Mouse (Mus musculus): ENCODE results near the gene Prkaca. TPM values are rescaled to one million over a fixed set of nuclear protein-coding genes. Genes with fewer than 3 reads are reported as not detected.
A peak's percentile ranks its signal among the peaks of the same experiment; 100 is the strongest.
"Not testable (repeated sequence)": the region's sequence is repeated elsewhere in the genome, so short reads cannot be mapped to it uniquely, and the experiment has no call there.

The Prkaca gene
- total RNA-seq, 2 experiments from 2014 or later = 353 to 360 TPM

DNA sequence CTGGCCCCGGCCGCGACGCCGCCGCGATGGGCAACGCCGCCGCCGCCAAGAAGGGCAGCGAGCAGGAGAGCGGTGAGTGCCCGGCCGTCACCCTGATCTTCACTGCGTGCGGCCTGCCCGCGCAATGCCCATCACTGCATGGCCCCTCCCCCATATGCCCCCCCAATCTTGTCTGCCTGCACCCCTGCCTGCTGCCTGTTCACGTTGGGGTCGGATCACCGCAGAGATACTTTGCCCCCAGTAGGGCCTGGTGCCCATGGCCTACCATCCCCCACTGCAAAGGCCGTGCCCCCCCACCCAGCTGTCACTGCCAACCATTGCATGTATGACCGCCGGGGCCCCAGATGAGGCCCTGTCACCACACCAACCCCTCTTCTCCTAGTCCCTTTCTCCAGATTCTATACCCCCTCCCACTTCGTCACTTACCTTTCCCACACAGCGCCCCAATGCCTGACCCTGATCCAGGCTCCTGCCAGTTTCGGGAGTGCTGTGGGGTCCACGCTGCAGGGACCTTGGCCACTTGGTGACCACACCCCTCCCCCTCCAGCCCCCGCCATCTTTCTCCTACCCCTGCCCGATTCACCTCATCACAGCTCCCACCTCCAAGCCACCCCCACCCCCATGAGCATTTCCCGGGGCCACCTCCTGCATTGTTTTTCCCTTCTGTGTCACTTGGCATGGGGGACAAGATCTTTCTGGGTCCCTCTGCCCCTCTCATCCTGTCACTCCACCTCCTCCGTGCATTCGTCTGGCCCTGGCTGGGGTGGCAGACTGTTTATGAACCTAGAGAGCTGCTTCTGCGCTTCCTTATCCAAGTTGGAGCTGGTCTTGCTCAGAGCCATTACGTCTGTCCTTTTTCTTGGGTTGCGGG, 603 bp downstream of the Prkaca start:
- intact Hi-C loops (cut with DNase I) = loop anchor here (2.0 kb wide), 1 partner anchor 21 kb away; no protein-coding TSS in a partner anchor
- no peak for DNase-seq (ENCODE audit: low spot score)

DNA sequence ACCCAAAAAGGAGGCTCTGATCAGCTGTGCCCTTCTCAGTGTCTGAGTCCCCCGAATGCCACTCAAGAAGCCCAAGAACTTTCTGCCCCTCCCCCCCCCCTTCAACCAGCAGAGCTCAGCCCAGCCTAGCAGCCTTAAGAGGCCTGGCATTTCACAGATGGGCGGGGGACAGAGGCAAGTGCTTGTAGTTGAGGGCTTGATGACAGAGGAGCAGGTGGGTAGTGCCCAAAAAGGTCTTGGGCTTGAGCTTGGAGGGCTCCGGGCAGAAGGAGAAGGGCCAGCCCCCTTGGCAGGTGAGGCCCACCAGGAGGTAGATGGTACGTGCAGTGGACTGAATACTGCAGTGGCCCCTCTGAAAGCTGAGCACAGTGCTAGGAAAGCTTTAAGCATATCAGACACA, 1.7 kb downstream of the Prkaca start:
- no peak for DNase-seq (ENCODE audit: low spot score)

DNA sequence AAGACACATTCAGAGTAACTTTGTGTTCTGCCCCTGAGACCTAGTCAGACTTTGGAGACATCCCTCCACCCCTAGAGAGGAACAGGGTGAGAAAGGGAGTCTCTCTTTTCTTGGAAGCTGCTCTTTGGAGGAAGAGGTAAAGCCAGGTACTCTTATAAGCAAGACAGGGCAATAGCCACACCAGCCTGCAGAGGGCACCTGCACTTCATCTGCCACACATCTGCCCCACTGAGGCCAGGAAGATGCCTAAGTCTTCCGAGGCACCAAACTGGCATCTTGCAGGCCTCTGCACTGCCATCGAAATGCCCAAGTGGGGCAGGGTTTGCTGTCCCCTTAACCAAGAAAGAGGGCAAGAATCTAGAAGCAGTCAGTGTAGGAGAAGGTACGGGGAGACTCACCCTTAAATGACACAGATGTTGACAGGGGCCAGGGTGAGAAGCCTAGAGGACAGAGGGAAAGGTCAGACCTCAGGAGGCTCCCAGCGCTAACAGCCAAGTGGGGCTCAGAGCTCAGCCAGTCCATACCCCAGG, 3.4 kb downstream of the Prkaca start:
- intact Hi-C loops (cut with DNase I) = no loop called here

More for the DNA sequence above, 1.7 kb downstream of the Prkaca start:
- intact Hi-C loops (cut with DNase I) = loop anchor here (2.0 kb wide), 1 partner anchor 20 kb away; no protein-coding TSS in a partner anchor

DNA sequence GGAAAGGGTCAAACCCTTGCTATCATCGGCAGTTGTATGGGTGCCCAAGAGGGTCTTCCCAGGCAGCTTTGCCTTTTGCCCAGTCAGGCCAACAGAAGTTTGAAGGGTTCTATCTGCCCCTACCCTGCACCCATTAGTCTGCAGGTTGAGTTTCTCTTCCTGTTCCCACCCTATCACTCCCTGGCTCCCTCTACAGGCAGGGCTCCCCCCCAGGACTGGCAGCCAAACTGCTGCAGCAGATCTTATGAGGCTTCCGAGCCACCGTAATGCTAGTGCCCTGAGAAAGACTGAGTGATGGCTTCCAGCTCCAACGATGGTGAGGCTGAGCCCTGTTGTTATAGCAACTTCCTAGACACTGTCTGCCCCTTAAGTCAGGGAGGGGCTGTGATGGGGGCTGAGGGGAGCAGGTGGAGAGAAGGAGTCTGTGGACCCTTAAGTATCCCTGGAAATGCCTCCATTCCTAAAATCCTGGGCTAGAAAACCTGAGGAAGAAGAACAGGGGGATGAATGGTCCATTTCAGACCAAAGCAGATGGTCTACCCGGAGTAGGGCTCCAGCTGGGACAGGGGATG, 4.1 kb downstream of the Prkaca start:
- intact Hi-C loops (cut with DNase I) = no loop called here
- DNase-seq (ENCODE audit: low spot score) = no peak

More for the DNA sequence above, 3.4 kb downstream of the Prkaca start:
- DNase-seq (ENCODE audit: low spot score) = no peak

DNA sequence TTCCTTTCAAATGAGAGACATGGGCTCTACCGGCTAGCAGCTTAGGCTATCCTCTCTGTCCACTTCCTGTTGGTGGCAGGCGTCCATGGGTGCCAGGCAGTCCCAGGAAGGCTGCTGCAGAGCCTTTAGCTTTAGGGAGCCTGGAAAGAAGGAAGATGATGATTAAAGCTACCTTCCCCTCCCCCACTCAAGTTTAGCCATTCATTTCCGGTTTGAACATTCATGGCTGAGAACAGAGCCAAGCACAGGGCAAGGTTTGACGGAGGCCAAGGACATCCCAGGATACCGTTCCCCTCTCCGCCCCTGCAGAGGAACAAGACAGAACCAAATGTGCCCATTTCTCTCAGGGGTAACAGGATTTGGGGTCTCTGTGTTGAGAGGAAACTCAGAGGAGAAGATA, 4.9 kb downstream of the Prkaca start:
- DNase-seq (ENCODE audit: low spot score) = no peak
- intact Hi-C loops (cut with DNase I) = no loop called here

DNA sequence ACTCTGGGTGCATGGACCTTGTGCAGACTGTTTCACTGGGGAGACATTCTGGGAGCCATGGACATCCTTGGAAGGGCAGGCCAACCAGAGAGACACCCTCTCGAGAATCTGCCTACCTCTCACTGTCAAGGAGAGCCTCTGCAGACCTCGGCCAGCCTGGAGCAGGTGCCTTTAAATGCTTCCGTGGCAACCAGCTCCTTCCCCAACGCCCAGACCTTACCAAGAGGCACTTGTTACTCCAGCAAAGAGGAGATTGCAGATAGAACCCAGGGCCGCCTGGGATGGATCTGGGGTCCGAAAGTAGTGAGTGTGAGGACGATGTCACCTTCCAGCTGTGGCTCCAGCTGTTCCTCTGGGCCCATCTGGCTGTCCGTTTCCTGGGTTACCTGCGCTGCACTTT, 5.4 kb downstream of the Prkaca start:
- intact Hi-C loops (cut with DNase I) = no loop called here

DNA sequence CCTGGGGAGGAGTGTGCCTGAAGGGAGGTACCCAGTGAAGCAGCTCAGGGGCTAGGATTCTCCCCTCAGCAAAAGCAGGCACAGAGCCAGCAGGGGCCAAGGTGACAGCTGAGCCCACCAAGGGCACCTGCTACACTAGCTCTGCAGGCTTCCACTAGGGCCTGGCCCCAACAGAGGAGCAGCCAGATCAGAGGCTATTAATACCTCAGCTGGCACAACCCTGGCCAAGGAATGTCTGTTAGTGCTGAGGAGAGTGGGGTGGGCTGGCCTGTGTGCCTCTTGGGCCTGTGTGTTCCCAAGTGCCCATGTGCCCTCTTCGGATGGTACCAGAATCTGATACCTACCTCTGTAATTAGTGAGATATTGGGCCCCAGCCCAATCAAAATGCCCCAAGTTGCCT, 7.5 kb downstream of the Prkaca start:
- DNase-seq (ENCODE audit: low spot score) = no peak
- intact Hi-C loops (cut with DNase I) = no loop called here

More for the DNA sequence above, 5.4 kb downstream of the Prkaca start:
- no peak for DNase-seq (ENCODE audit: low spot score)

DNA sequence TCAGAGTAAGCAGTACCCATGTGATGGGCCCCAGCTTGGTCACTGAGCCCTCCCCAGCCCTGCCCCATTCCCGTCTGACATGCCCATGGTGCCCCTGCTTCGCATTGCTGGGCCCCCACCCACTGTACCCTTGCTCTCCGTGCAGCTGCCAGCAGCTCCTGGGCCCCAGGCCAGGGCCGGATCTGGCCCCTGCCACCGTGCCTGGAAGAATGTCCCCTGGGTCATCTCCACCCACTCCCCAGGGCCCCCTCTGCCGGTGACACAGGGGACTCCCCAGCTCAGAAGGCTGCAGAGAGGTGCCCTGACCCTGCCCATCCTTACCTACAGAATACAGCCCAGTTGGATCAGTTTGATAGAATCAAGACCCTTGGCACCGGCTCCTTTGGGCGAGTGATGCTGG, 8.1 kb downstream of the Prkaca start:
- DNase-seq (ENCODE audit: low spot score) = peak; percentile 64
- intact Hi-C loops (cut with DNase I) = no loop called here

DNA sequence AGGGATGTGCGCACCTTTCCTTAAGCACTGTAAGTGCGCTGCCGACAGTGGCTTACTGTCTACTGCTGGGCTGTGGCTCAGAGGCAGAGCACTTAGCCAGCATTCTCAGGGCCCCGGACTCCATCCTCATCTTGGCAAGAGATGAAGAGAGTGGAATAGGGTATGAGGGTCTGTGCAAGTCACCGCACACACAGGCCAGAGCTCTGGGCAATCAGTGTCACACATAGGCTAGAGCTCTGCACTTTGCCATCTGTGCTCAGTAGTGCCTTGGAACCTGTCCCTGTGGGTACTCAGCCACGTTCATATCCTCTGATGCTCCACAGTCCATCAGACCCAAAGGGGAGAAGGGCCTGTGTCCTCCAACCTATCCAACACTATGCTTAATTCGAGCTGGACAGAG, 8.7 kb downstream of the Prkaca start:
- DNase-seq (ENCODE audit: low spot score) = no peak
- intact Hi-C loops (cut with DNase I) = no loop called here

DNA sequence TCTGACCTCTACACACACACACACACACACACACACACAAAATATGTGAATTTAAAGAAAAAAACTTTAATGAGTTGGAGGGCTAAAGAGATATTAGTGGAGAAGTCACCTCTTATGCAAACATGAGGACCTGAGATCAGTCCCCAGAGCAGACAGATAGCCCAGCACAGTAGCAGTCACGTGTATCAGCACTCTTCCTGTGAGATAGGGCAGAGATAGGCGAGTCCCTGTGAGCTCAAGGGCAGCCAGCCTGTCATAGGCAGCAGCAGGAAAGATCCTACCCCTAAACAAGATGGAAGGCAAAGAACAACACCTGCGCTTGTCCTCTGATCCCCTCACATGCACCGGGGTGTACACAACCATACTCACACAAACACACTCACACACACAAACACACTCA, 9.7 kb downstream of the Prkaca start:
- intact Hi-C loops (cut with DNase I) = no loop called here
- no peak for DNase-seq (ENCODE audit: low spot score)

DNA sequence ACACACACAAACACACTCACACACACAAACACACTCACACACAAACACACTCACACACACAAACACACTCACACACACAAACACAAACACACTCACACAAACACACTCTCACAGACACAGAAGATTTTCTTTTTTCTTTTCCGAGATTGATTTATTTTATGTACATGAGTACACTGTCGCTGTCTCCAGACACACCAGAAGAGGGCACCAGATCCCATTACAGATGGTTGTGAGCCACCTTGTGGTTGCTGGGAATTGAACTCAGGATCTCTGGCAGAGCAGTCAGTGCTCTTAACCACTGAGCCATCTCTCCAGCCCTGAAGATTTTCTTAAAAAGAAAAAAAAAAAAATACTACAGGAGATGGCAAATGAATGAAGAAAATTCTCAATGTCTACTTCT, 10.4 kb downstream of the Prkaca start:
- DNase-seq (ENCODE audit: low spot score); intact Hi-C loops (cut with DNase I): not testable (repeated sequence)

DNA sequence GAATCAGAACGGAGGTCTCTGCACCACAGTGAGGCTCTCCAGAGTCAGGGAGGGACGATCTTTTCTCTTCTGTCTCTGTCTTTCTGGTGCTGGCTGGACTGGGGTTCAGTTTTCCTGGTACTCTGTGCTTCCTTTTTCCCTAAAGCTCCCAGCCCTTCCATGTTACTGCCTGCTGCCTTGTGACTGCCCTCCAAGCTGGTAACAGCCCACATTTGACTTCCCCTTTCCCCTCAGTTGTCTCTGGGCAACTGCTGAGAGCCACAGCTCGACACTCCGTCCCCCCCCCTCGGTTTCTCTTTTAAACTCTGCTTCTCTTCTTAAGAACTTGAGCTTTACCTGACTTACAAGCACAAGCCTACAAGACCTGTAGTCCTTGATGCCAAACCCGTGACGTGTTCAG, 16.4 kb downstream of the Prkaca start:
- no peak for DNase-seq (ENCODE audit: low spot score)
- intact Hi-C loops (cut with DNase I) = no loop called here

DNA sequence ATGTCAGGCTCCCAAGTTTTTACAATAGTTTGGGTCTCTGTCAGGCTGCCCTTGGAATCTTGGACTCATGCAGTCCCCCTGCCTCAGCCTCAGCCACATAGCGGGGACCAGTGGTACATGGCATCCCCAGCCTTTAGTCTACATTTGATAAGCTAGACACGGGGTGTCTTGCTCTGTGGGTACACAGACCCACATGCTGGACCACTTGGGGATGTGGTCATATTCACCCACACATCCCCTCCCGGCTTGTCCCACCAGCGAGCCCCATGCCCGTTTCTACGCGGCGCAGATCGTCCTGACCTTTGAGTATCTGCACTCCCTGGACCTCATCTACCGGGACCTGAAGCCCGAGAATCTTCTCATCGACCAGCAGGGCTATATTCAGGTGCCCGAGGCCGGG, 17.4 kb downstream of the Prkaca start:
- intact Hi-C loops (cut with DNase I) = no loop called here

DNA sequence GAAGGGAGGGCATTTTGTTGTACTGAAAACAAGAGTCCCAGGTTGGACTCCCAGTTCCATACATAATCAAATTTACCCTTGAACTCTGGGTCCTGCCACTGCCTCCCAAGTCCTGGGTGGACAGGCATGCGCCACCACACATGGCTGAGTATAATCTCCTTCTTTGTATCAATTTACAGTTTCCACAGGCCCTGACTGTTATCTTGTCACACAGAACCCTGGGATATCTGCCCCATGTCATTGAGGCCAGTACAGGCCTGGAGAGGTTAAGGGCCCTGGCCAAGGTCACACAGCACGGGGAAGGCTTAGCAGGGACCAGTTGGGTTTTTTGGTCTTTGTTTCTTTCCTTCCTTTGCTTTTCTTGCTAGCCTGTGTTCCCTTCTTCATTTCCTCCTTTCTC, 19.7 kb downstream of the Prkaca start:
- intact Hi-C loops (cut with DNase I) = no loop called here
- DNase-seq (ENCODE audit: low spot score) = no peak

More for the DNA sequence above, 17.4 kb downstream of the Prkaca start:
- DNase-seq (ENCODE audit: low spot score) = no peak

DNA sequence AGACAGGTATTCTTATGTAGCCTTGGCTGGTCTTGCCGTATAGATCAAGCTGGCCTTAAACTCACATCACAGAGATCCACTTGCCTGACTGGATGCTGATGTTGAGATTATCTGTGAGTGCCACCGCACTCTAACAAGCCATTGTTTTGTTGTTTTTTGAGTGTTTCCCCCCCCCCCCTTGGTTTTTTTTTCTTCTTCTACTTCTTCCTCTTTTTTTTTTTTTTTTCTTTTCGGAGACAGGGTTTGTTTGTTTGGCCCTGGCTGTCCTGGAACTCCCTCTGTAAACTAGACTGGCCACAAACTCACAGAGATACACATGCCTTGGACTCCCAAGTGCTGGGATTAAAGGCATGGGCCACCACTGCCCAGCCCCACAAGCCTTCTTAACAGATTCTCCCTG, 21.2 kb downstream of the Prkaca start:
- intact Hi-C loops (cut with DNase I) = loop anchor here (2.0 kb wide), 1 partner anchor 19 kb away; no protein-coding TSS in a partner anchor
- DNase-seq (ENCODE audit: low spot score) = no peak

DNA sequence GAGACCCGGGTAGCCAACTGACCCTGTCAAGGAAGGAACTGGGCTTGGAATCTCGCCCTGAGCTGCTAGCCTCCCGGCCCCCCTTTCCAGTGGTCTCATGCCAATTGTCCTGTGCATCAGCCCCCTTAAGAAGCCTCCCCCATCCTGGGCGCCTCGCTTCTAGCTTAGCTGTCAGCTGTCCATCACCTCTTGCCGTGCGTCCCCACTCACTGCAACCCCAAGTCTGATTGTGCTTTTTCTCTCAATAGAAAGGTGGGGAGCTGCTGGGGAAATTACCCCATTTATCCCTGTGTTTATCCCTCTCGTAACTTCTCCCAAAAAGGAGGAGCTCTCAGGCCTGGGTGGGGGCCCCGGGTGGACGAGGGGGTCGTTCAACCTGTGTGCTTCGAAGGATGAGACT, 23.2 kb downstream of the Prkaca start:
- intact Hi-C loops (cut with DNase I) = loop anchor here (2.0 kb wide), 1 partner anchor 21 kb away; no protein-coding TSS in a partner anchor
- DNase-seq (ENCODE audit: low spot score) = no peak

DNA sequence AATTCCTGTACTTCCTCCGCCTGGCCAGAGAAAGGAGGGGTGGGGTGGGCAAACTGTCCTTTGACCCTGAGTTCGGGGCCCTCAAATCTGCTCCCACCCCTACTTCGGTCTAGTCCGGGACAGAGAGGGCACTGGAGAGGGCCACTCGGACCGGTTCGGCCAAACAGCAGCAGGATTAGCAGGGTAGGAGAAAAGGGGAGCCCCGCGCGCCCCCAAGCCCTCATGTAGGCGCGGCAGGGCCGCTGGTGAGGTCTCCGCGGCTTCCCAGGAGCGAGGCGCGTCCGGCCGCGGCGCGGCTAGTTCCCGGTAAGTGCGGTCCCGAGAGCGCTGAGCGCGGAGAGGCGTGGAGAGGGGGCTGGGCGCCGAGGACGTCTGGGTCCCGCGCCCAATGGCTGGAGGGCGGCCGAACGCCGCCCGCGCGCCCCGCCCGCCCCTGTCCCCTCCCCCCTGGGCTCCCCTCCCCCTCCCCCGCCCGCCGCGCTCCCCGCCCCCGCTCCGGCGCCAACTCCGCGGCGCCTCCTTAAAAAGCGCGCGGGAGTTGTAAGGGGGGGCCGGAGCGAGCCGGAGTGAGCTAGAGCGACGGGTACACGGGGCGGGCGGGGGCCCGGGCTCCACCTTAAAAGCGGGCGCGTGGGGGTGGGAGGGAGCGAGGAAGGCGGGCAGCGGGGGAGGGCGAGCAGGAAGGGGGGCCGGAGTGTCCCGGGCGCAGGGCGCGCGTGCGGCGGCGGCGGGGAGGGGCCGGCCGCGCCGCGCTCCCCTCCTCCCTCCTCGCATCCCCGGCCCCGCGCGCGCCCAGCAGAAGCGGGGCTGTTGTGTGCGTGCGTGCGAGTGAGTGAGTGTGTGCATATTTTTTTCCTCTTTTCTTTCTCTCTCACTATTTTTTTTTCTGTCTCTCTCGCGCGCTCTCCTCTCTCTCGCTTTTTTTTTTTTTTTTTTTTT, 24.0 kb downstream of the Prkaca start:
- DNase-seq (ENCODE audit: low spot score) = peak; percentile 81
- intact Hi-C loops (cut with DNase I) = no loop called here

DNA sequence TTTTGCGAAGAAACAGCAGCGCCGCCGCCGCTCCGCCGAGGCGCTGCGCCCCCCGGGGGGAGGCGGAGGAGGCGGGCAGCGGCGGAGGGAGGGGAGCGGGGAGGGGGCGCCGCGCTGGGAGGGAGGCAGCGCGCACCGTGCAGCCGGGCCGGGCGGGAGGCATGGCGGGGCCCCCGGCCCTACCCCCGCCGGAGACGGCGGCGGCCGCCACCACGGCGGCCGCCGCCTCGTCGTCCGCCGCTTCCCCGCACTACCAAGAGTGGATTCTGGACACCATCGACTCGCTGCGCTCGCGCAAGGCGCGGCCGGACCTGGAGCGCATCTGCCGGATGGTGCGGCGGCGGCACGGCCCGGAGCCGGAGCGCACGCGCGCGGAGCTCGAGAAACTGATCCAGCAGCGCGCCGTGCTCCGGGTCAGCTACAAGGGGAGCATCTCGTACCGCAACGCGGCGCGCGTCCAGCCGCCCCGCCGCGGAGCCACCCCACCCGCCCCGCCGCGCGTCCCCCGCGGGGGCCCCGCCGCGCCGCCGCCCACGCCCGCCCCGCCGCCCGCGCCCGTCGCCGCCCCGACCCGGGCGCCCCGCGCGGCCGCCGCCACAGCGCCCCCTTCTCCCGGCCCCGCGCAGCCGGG, 24.8 kb downstream of the Prkaca start, which contains the start of gene Samd1:
Samd1 (plus strand) TSS at position 162 of the 631 bp plus-strand sequence.
- no peak for DNase-seq (ENCODE audit: low spot score)
- intact Hi-C loops (cut with DNase I) = no loop called here

Data from heart, postnatal 25 days (tissue).